Mouse (Mus musculus) urinary bladder, postnatal 4 days (tissue): ENCODE measurements at regions not wholly inside any gene's neighbourhood (a gene's known extent, or its start where the extent isn't known, plus 50 kb on each side); places are given as distances from the start of the nearest gene placed in this dataset.

ENCODE experiments used
- DNase-seq, 2 experiments: peaks; one replicate each; pipeline ENCODE4 v3.0.0; 2021 to 2022; ENCODE audit warnings: low spot score in 2 of 2

DNA sequence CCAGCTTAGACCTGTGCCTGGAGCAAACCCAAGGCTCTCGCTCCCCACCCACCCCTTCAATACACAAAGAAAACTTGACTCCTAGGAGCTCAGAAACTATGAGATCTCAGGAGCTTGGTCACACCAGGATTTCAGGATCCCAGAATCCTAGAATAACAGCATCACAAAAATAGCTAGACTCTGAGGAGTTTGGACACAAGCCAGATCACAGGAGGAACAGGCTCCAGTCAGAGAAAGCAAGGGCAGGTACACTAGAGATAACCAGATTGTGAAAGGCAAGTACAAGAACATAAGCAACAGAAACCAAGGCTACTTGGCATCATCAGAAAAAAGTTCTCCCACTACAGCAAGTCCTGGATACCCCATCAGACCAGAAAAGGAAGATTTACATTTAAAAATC is 221.5 kb downstream of the Epha7 start:
- DNase-seq: no peak

- DNase-seq: no peak
Observed at GRCm38 (mm10) chr4:29039993-29040392, 227.1 kb downstream of the Epha7 start.

DNA sequence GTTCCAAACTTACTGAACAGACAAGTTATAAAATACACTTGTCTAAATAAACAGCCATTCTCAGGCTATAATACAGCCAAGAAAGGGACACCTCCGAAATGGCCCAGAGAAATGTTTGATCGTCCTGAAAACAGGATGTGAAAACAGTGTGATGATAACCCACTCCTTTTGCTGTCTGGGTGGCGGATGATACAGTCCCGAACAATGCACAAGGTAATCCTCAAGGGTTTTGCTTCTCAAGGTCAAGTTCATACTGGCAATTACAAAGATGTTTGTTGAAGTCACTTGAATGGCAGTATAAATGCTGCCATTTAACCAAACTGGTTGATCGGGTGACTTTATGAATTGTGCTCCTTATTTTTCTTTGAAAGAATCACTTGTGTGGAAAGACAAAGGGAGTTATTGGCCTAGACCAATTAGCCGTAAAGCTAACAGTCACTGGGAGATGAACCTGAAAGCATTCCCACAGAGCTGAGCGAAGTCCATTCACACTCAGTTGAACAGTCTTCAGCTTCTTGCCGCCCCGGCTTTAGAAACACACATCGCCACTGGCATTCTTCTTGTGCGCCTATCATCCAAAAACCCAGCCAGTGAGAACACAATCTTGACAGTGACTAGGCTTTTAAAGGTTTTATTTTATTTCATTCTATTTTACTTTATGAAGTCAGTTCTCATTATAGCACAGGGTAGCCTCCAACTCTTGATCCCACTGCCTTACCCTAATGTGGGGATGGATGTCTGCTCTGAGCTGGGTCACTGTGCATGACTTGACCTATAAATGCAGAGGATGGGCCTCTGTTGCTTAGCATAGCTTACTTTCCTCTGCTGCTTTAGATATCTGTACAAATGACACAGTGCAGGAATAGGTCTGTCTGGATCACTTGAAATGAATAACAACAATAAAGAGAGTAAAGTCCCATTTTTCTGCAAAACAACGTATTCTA is 256.0 kb downstream of the Epha7 start:
- DNase-seq: no peak

DNA sequence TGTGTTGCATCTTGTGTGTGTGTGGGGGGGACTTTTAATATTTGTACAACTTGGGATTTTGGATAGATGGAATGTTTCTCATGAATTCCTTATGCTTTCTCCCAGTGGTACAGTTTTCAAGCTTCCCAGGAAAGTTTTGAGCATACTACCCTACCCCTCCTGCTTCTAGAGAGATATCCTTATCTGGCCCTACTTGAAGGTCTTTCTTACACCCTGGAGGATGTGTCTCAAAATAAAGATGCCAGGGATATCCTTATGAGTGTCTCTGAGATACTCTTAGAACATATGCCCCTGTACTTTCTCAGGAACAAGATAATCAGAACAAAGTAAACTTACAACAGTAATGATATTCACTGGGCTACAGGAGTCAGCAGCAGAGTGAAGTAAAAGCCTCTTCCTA is 261.3 kb downstream of the Epha7 start:
- no peak for DNase-seq

DNA sequence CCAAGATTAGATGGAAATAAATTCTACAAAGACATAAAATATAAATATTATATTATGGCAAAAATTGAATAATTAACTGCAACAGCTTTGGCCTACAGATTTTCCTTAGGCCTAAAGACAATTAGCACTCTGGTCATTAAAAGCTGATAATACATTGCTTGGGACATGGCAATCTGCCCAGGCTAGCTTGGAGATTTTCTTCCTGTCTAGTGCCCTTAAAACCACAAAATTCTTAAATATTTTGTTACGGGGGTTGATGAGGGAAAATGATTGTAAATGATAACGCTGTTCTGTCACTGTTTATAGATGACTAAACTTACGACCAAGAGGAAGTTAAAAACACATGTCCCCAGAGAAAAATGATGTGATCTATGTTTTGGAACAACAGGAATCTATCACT is 261.9 kb downstream of the Epha7 start:
- DNase-seq: no peak

- DNase-seq: no peak
Observed at GRCm38 (mm10) chr4:29076683-29077082, 263.8 kb downstream of the Epha7 start.

- DNase-seq: no peak
Observed at GRCm38 (mm10) chr4:29078391-29078790, 265.5 kb downstream of the Epha7 start.

DNA sequence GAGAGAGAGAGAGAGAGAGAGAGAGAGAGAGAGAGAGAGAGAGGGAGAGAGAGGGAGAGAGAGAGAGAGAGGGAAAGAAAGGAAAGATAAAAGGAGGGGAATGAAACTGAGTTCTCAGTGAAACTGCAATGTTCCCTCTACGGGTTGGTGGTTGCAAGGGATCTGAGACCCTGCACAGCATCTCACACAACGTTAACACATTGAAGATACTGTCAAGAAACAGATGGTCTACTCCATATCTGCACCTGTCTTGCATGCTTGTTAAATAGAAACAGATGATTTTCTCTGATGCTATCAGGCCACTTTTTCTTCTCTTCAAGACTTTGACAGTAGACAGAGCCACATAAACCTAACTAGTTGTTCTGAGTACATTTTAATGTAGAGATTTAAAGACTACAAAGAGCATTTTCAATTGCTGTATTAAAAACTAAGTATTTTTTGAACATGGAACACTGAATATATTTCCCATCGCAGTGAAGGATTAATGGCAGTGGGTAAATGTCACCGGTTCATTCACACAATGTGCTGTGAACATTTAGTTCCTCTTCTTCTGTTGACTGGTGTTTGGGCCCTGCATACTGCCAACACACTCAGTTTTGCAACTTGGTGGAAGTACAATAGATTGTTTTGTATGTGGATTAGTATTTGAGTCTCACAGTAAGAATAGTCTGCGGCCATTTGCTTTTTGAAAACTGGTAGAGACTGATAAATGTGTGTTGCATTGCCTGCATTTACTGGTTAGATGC is 270.8 kb downstream of the Epha7 start:
- DNase-seq: no peak

GRCm38 (mm10) chr4:29090949-29091348 is 278.0 kb downstream of the Epha7 start:
- DNase-seq: no peak

DNA sequence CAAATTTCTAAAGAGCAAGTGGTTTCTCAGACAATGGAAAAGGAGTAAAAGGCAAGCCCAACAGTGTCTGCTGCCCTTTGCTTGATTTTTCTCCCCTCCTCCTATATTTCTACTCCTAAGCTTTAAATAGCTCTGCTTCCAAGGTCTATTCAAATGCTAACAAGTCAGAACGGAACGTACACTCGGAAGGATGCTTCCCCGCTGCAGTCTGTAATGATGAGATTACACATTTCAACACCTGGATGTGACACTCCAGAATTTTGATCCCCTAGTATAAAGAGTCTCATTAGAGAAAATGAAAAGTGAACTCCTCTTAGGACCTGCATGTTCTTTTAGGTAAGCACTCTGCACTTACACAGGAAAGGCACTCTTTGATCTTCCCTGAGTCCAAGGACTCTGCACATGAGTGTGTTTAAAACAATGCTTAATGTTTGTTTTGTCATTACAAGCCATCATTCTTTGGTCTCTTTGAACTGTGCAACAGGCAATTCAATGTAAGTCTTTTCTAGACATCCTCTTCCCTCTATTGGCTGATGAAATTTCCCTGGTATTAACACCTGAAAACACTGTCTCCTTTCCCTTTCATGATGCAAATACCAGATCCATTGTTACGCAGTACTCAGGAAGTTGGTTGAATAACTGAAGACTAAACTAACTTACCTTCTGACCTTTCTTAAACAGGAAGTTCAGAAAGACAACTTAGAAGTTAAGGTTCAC is 278.7 kb downstream of the Epha7 start:
- no peak for DNase-seq

DNA sequence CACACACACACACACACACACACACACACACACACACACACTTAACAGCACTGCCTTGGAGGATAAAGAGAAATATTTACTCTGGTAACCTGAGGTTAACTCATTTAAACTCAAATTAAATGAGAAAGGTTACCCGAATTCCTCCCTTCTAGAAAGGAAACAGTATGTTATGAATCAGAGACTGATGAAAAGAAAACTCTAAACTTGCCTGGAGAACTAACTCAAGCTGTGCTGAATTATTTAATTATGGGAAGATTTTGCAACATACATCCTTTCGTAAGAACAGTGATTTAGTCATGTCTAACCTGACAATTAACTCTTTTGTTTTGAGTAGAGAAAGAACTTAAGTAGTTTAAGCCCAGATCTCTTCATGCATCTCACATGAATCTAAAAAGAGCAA is 289.4 kb downstream of the Epha7 start:
- no peak for DNase-seq

DNA sequence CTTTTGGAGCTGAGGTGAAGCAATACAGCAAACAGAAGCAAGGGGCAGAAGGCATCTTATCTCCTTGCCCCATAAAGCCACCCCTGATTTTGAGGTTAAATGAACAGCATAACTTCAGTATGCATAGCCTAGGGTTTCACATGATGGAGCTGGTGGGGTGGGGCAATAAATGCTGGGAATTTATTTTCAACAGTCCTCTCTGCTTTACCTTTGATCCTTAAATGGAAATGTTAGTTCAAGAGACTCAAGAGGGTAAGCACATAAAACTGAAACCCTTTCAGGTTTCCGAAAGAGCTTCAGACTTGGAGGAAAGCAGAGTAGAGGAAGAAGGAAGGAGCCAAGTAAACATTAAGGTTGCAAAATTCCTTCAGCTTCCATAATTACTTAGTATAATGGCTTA is 290.5 kb downstream of the Epha7 start:
- no peak for DNase-seq

DNA sequence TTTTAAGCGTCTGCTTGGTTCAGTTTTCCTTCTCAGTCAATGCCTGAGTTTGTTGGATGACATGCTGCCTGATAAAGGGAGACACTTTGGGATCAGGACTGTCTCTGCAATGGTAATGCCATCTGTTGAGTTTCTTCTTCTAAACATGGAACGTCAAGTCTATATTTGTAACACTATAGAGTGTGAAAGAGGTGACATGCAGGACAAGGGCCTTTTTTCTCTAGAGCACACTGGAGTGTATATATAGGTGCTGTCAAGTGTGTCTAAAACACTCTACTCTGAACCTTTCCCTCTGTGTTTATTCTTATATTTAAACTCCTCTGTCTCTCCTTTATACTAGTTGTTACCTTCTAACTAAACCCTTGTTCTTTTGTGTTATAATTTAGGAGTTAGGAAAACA is 299.6 kb downstream of the Epha7 start:
- DNase-seq: no peak

DNA sequence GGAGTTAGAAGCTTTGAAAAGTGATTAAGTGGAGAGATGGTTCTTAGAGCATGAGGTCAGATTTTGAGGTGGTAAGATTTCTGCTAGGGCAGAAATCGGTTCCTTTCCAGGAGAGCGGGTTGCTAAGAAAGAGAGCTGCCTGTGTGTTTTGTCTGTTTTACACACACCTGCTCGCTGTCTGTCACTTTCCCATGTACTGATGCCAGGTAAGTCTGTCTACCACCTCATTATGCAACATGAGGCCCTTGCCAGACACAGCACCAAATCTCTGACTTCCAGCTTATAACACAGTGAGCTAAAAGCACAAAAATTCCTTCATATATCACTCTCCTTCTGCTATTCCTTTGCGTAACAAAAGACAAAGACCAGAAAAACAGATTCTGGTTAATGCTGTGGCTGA is 304.1 kb downstream of the Epha7 start:
- DNase-seq: no peak

DNA sequence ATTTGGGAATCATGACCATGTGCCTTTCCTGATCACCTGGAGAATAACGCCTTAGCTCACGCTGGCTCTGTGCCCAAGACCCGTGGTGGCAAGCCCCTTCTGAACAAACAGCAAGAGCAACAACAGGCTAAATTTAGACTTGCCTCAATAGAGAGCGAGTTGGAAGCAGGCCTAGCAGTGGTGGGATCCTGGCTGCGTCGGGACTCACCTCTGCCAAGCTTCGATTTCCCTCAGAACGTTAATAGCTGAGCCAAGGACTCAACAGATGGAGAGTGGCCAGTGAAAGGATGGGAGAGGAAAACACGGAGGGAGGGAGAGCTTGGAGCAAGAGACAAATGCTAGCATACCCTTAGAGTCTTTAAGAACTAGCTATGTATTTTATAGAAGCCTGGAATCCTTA is 305.0 kb downstream of the Epha7 start:
- peak; percentile 58 to 63 for DNase-seq

DNA sequence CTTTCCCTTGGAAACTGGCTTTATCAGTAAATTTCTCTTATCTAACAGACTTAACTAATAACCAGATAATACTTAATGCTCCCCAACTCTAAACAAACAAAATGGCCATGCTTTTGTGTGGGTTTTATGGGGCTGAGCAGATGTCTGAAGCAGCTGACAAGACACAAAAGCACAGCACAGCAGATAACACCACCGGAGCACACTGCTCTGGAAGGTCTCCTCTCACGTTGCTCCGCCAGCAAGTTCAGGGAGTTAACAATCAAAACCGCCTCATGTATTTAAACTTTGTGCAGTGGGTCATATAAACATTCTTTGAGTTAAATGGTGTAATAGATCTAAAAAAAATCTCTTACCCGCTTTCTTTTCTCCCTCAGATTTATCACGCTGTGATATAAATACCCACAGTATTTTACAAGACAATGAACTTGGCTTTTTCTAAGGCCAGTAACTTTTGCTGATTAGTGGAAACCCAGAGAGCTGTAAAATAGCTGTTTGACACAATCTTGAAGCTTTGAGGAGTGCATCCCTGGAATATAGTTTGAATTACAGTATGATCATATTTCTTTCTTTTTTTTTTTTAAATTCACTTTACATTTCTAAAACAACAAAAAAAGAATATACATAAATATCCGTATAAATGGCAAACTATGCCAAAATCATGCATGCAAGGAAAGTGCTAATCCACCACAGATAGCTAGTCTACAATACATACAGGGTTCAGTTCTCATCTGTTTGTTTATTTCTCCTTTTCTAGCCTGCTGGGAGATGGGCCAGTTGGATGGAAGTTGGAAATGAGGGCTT is 305.9 kb downstream of the Epha7 start:
- no peak for DNase-seq

- DNase-seq: no peak
Observed at GRCm38 (mm10) chr4:29119480-29120153, 306.7 kb downstream of the Epha7 start.

- no peak for DNase-seq
Observed at GRCm38 (mm10) chr4:29123697-29124377, 310.9 kb downstream of the Epha7 start.

DNA sequence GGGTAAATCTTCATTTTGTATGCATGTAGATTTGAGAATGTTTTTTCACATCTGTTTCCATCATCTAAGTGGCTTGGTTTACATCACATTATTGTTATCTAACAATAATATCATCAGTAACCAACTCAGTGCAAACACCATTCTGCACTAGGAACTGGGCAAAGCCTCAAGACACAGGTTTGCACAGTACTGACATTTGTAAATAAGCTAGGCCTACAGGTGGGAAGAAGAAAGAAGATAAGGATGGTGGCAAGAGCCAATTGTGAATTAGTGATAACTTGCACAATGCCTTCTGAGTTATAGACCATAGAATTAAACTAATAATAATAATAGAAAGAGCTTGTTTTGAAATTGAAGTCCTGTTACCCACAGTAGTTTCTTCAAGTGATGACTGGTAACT is 317.6 kb downstream of the Epha7 start:
- no peak for DNase-seq
